Mouse (Mus musculus): ENCODE measurements around the gene Arf6. TPM values are rescaled to one million over a fixed set of nuclear protein-coding genes. Genes with fewer than 3 reads are reported as not detected.
A peak's percentile ranks its signal among the peaks of the same experiment; 100 is the strongest.
"Not testable (repeated sequence)": the region's sequence is repeated elsewhere in the genome, so short reads cannot be mapped to it uniquely, and the experiment has no call there.

Arf6 gene
- total RNA-seq, 4 experiments from 2014 or later = 33.7 to 39.7 (median 39.6) TPM

- peak; percentile 21 for DNase-seq (ENCODE audit: low spot score)
Measured at GRCm38 (mm10) chr12:69373850-69374766, 2.2 kb downstream of the Arf6 start.

GRCm38 (mm10) chr12:69376132-69376531 lies 4.2 kb downstream of the Arf6 start:
- DNase-seq (ENCODE audit: low spot score) = no peak

GRCm38 (mm10) chr12:69377188-69377587 lies 5.2 kb downstream of the Arf6 start:
- no peak for DNase-seq (ENCODE audit: low spot score)

GRCm38 (mm10) chr12:69377636-69378035 lies 5.7 kb downstream of the Arf6 start:
- not testable (repeated sequence) for DNase-seq (ENCODE audit: low spot score)

- no peak for DNase-seq (ENCODE audit: low spot score)
Measured at GRCm38 (mm10) chr12:69378558-69379454, 6.9 kb downstream of the Arf6 start.

- DNase-seq (ENCODE audit: low spot score) = no peak
Measured at GRCm38 (mm10) chr12:69382880-69383279, 10.9 kb downstream of the Arf6 start.

- DNase-seq (ENCODE audit: low spot score) = no peak
Measured at GRCm38 (mm10) chr12:69384606-69385005, 12.7 kb downstream of the Arf6 start.

- no peak for DNase-seq (ENCODE audit: low spot score)
Measured at GRCm38 (mm10) chr12:69385542-69386280, 13.8 kb downstream of the Arf6 start.

- DNase-seq (ENCODE audit: low spot score) = not testable (repeated sequence)
Measured at GRCm38 (mm10) chr12:69386281-69386732, 14.4 kb downstream of the Arf6 start.

- no peak for DNase-seq (ENCODE audit: low spot score)
Measured at GRCm38 (mm10) chr12:69388321-69388869, 16.4 kb downstream of the Arf6 start.

GRCm38 (mm10) chr12:69389273-69389938 lies 17.5 kb downstream of the Arf6 start:
- DNase-seq (ENCODE audit: low spot score) = no peak

GRCm38 (mm10) chr12:69390000-69390698 lies 18.2 kb downstream of the Arf6 start:
- DNase-seq (ENCODE audit: low spot score) = no peak

- no peak for DNase-seq (ENCODE audit: low spot score)
Measured at GRCm38 (mm10) chr12:69393076-69393475, 21.1 kb downstream of the Arf6 start.

- no peak for DNase-seq (ENCODE audit: low spot score)
Measured at GRCm38 (mm10) chr12:69394456-69394855, 22.5 kb downstream of the Arf6 start.

- DNase-seq (ENCODE audit: low spot score) = no peak
Measured at GRCm38 (mm10) chr12:69400367-69400766, 28.4 kb downstream of the Arf6 start.

GRCm38 (mm10) chr12:69400871-69401286 lies 28.9 kb downstream of the Arf6 start:
- DNase-seq (ENCODE audit: low spot score) = peak; percentile 36

- no peak for DNase-seq (ENCODE audit: low spot score)
Measured at GRCm38 (mm10) chr12:69402100-69402499, 30.1 kb downstream of the Arf6 start.

- DNase-seq (ENCODE audit: low spot score) = no peak
Measured at GRCm38 (mm10) chr12:69402594-69403167, 30.7 kb downstream of the Arf6 start.

GRCm38 (mm10) chr12:69410767-69411166 lies 38.8 kb downstream of the Arf6 start:
- DNase-seq (ENCODE audit: low spot score) = no peak

- DNase-seq (ENCODE audit: low spot score) = no peak
Measured at GRCm38 (mm10) chr12:69411936-69412335, 40.0 kb downstream of the Arf6 start.
